Mouse (Mus musculus): Measurements from ENCODE around the gene Acvr1b. TPM values are rescaled to one million over a fixed set of nuclear protein-coding genes. Genes with fewer than 3 reads are reported as not detected.

The Acvr1b gene
- polyA plus RNA-seq, 1 experiment from 2014 or later, result 18.8 TPM

- WGBS, result 7% methylated on average over 5 of the region's 5 CpGs
- Histone ChIP-seq H3K4me1 (replicated peaks) (peaks cover 78% of the 10 kb centered on the region), H3K9ac (peak overlapping the region; percentile 26; the same call in 1 of the 2 replicates), H3K27ac (replicated peaks) (no peak overlapping the region), H3K4me2 (no peak overlapping the region), H3K36me3 (peaks cover 6% of the 10 kb centered on the region; the same call in 1 of the 2 replicates), H3K9me3 (no peaks in the 10 kb centered on the region), H3K27me3 (no peaks in the 10 kb centered on the region), H3K4me3 (no peak overlapping the region)
- ATAC-seq (ENCODE audit: low read depth), result no peak
Measured at GRCm38 (mm10) chr15:101181106-101181466, 7.2 kb downstream of the Acvr1b start.

- Histone ChIP-seq H3K36me3 (peaks cover 10% of the 10 kb centered on the region; the same call in 1 of the 2 replicates), H3K4me2 (no peak overlapping the region), H3K4me3 (no peak overlapping the region), H3K9ac (no peak overlapping the region; the same call in 1 of the 2 replicates), H3K27ac (replicated peaks) (no peak overlapping the region), H3K27me3 (no peaks in the 10 kb centered on the region), H3K9me3 (no peaks in the 10 kb centered on the region), H3K4me1 (replicated peaks) (peaks cover 74% of the 10 kb centered on the region)
- ATAC-seq (ENCODE audit: low read depth), result no peak
- WGBS, result 11% methylated on average over 4 of the region's 4 CpGs
Measured at GRCm38 (mm10) chr15:101181500-101181899, 7.6 kb downstream of the Acvr1b start.

GRCm38 (mm10) chr15:101182676-101183075 is 8.8 kb downstream of the Acvr1b start:
- no peaks in the 10 kb centered on the region for H3K9me3 ChIP-seq
- peaks cover 11% of the 10 kb centered on the region; the same call in 1 of the 2 replicates for H3K36me3 ChIP-seq
- H3K4me1 ChIP-seq (replicated peaks), result peaks cover 65% of the 10 kb centered on the region
- H3K4me3 ChIP-seq, result no peak overlapping the region
- no peak for ATAC-seq (ENCODE audit: low read depth)
- H3K9ac ChIP-seq, result no peak overlapping the region
- H3K4me2 ChIP-seq, result no peak overlapping the region; the same call in 1 of the 2 replicates
- H3K27ac ChIP-seq (replicated peaks), result peak overlapping the region; percentile 64
- 9% methylated on average over 5 of the region's 5 CpGs for WGBS
- no peaks in the 10 kb centered on the region for H3K27me3 ChIP-seq

GRCm38 (mm10) chr15:101184300-101184699 is 10.4 kb downstream of the Acvr1b start:
- H3K4me1 ChIP-seq (replicated peaks), result peaks cover 64% of the 10 kb centered on the region
- H3K36me3 ChIP-seq, result peaks cover 11% of the 10 kb centered on the region; the same call in 1 of the 2 replicates
- no peak for ATAC-seq (ENCODE audit: low read depth)
- no peak overlapping the region for H3K9ac ChIP-seq
- 96% methylated on average over 8 of the region's 8 CpGs for WGBS
- H3K9me3 ChIP-seq, result no peaks in the 10 kb centered on the region
- H3K4me2 ChIP-seq, result no peak overlapping the region
- no peak overlapping the region for H3K27ac ChIP-seq (replicated peaks)
- no peaks in the 10 kb centered on the region for H3K27me3 ChIP-seq
- no peak overlapping the region for H3K4me3 ChIP-seq

GRCm38 (mm10) chr15:101185549-101185948 is 11.7 kb downstream of the Acvr1b start:
- Histone ChIP-seq H3K27ac (replicated peaks) (no peak overlapping the region), H3K4me3 (no peak overlapping the region), H3K36me3 (peaks cover 11% of the 10 kb centered on the region; the same call in 1 of the 2 replicates), H3K9me3 (no peaks in the 10 kb centered on the region), H3K9ac (no peak overlapping the region), H3K4me2 (no peak overlapping the region), H3K27me3 (no peaks in the 10 kb centered on the region), H3K4me1 (replicated peaks) (peaks cover 64% of the 10 kb centered on the region)
- 97% methylated on average over 3 of the region's 3 CpGs for WGBS
- no peak for ATAC-seq (ENCODE audit: low read depth)

GRCm38 (mm10) chr15:101187907-101188306 is 14.0 kb downstream of the Acvr1b start:
- Histone ChIP-seq H3K27ac (replicated peaks) (no peak overlapping the region), H3K4me1 (replicated peaks) (peaks cover 65% of the 10 kb centered on the region), H3K36me3 (peaks cover 11% of the 10 kb centered on the region; the same call in 1 of the 2 replicates), H3K9ac (no peak overlapping the region), H3K9me3 (no peaks in the 10 kb centered on the region), H3K4me3 (no peak overlapping the region), H3K4me2 (no peak overlapping the region), H3K27me3 (no peaks in the 10 kb centered on the region)
- ATAC-seq (ENCODE audit: low read depth), result no peak
- 78% methylated on average over 5 of the region's 5 CpGs for WGBS

- Histone ChIP-seq H3K36me3 (peaks cover 26% of the 10 kb centered on the region), H3K4me3 (no peak overlapping the region), H3K27me3 (no peaks in the 10 kb centered on the region), H3K9me3 (no peaks in the 10 kb centered on the region), H3K9ac (no peak overlapping the region), H3K4me2 (no peak overlapping the region), H3K4me1 (replicated peaks) (peaks cover 57% of the 10 kb centered on the region), H3K27ac (replicated peaks) (no peak overlapping the region)
- 69% methylated on average over 10 of the region's 10 CpGs for WGBS
- ATAC-seq (ENCODE audit: low read depth), result no peak
Measured at GRCm38 (mm10) chr15:101189981-101190761, 16.3 kb downstream of the Acvr1b start.

GRCm38 (mm10) chr15:101190762-101191150 is 16.9 kb downstream of the Acvr1b start:
- Histone ChIP-seq H3K27ac (replicated peaks) (no peak overlapping the region), H3K4me2 (no peak overlapping the region), H3K4me1 (replicated peaks) (peaks cover 57% of the 10 kb centered on the region), H3K9me3 (no peaks in the 10 kb centered on the region), H3K27me3 (no peaks in the 10 kb centered on the region), H3K36me3 (peaks cover 28% of the 10 kb centered on the region), H3K9ac (no peak overlapping the region), H3K4me3 (no peak overlapping the region)
- WGBS, result 74% methylated on average over 5 of the region's 5 CpGs
- ATAC-seq (ENCODE audit: low read depth), result no peak

GRCm38 (mm10) chr15:101191459-101192259 is 17.8 kb downstream of the Acvr1b start:
- Histone ChIP-seq H3K36me3 (peaks cover 30% of the 10 kb centered on the region), H3K4me3 (no peak overlapping the region), H3K4me2 (no peak overlapping the region), H3K9me3 (no peaks in the 10 kb centered on the region), H3K27ac (replicated peaks) (peak overlapping the region; percentile 47), H3K9ac (no peak overlapping the region), H3K4me1 (replicated peaks) (peaks cover 57% of the 10 kb centered on the region), H3K27me3 (no peaks in the 10 kb centered on the region)
- peak; percentile 38; the same call in 1 of the 2 replicates for ATAC-seq (ENCODE audit: low read depth)
- 21% methylated on average over 13 of the region's 13 CpGs for WGBS

- no peak for ATAC-seq (ENCODE audit: low read depth)
- Histone ChIP-seq H3K4me2 (no peak overlapping the region), H3K27ac (replicated peaks) (peak overlapping the region; percentile 47; the same call in 1 of the 2 replicates), H3K4me3 (no peak overlapping the region), H3K9ac (no peak overlapping the region), H3K36me3 (peaks cover 35% of the 10 kb centered on the region), H3K9me3 (no peaks in the 10 kb centered on the region), H3K27me3 (no peaks in the 10 kb centered on the region), H3K4me1 (replicated peaks) (peaks cover 57% of the 10 kb centered on the region)
- WGBS, result 58% methylated on average over 7 of the region's 7 CpGs
Measured at GRCm38 (mm10) chr15:101192260-101192640, 18.4 kb downstream of the Acvr1b start.

- H3K27me3 ChIP-seq, result no peaks in the 10 kb centered on the region
- ATAC-seq (ENCODE audit: low read depth), result no peak
- H3K4me2 ChIP-seq, result no peak overlapping the region
- peak overlapping the region; percentile 47; the same call in 1 of the 2 replicates for H3K27ac ChIP-seq (replicated peaks)
- H3K4me3 ChIP-seq, result no peak overlapping the region
- H3K9ac ChIP-seq, result no peak overlapping the region
- peaks cover 39% of the 10 kb centered on the region for H3K36me3 ChIP-seq
- peaks cover 56% of the 10 kb centered on the region for H3K4me1 ChIP-seq (replicated peaks)
- H3K9me3 ChIP-seq, result no peaks in the 10 kb centered on the region
- 89% methylated on average over 7 of the region's 7 CpGs for WGBS
Measured at GRCm38 (mm10) chr15:101192651-101193050, 18.8 kb downstream of the Acvr1b start.

- no peak overlapping the region for H3K27ac ChIP-seq (replicated peaks)
- peaks cover 43% of the 10 kb centered on the region for H3K4me1 ChIP-seq (replicated peaks)
- H3K4me3 ChIP-seq, result no peak overlapping the region
- peaks cover 46% of the 10 kb centered on the region for H3K36me3 ChIP-seq
- ATAC-seq (ENCODE audit: low read depth), result no peak
- no peak overlapping the region for H3K4me2 ChIP-seq
- no peaks in the 10 kb centered on the region for H3K9me3 ChIP-seq
- no peak overlapping the region for H3K9ac ChIP-seq
- 97% methylated on average over 6 of the region's 6 CpGs for WGBS
- H3K27me3 ChIP-seq, result no peaks in the 10 kb centered on the region
Measured at GRCm38 (mm10) chr15:101193971-101194370, 20.1 kb downstream of the Acvr1b start.

All from neural tube, embryonic 13.5 days (tissue).